Mouse (Mus musculus) liver, embryonic 15.5 days (tissue): ENCODE data around the gene Vps72. TPM values are rescaled to one million over a fixed set of nuclear protein-coding genes. Genes with fewer than 3 reads are reported as not detected.
"Not testable (repeated sequence)": the region's sequence is repeated elsewhere in the genome, so short reads cannot be mapped to it uniquely, and the experiment has no call there.

ENCODE experiments used
- ATAC-seq: fragments of 200-750 bp; cut with Nextera tagmentation; 2 replicates; pipeline ENCODE4 v1.8.0; 2017; ENCODE audit warnings: moderate number of reproducible peaks, mild to moderate bottlenecking, moderate library complexity; ENCODE audit not compliant: insufficient read depth
- H3K27ac ChIP-seq: fragments of 300-500 bp; sonication (generic); replicated peaks from 2 replicates; pipeline ENCODE4 v1.5.1; 2015; ENCODE audit warnings: mild to moderate bottlenecking, inconsistent platforms
- H3K27me3 ChIP-seq: fragments of 300-500 bp; sonication (generic); 2 replicates; pipeline ENCODE4 v1.6.1; 2015; ENCODE audit warnings: mild to moderate bottlenecking, inconsistent platforms
- H3K36me3 ChIP-seq: fragments of 300-500 bp; sonication (generic); replicated peaks from 2 replicates; pipeline ENCODE4 v1.6.1; 2015; ENCODE audit warnings: moderate library complexity, mild to moderate bottlenecking, inconsistent platforms
- H3K4me1 ChIP-seq: fragments of 300-500 bp; sonication (generic); replicated peaks from 2 replicates; pipeline ENCODE4 v1.6.1; 2015; ENCODE audit warnings: inconsistent platforms
- H3K4me2 ChIP-seq: fragments of 300-500 bp; sonication (generic); 2 replicates; pipeline ENCODE4 v1.6.1; 2015; ENCODE audit warnings: moderate library complexity, mild to moderate bottlenecking, inconsistent platforms
- H3K4me3 ChIP-seq: fragments of 300-500 bp; sonication (generic); replicated peaks from 2 replicates; pipeline ENCODE4 v1.5.1; 2015; ENCODE audit warnings: mild to moderate bottlenecking, inconsistent platforms
- H3K9ac ChIP-seq: fragments of 300-500 bp; sonication (generic); 2 replicates; pipeline ENCODE4 v1.6.1; 2015; ENCODE audit warnings: moderate library complexity, mild to moderate bottlenecking, inconsistent platforms
- H3K9me3 ChIP-seq: fragments of 300-500 bp; sonication (generic); replicated peaks from 2 replicates; pipeline ENCODE4 v1.6.1; 2016; ENCODE audit warnings: inconsistent platforms
- WGBS: fragments of 180-500 bp; shearing (Covaris S2); methylation state at CpG from one replicate; pipeline ENCODE4 v1.1.7; 2015; ENCODE audit warnings: mixed read lengths; ENCODE audit not compliant: insufficient replicate concordance; 5-methylcytosine and 5-hydroxymethylcytosine counted together
- polyA plus RNA-seq: library from polyadenylated mRNA; unstranded; fragments of >200 nt; fragmentation: Nextera tagmentation; extraction: Ambion mirVana; gene quantifications from 2 replicates; pipeline ENCODE4 v1.2.1, GENCODE M21; 2015

The Vps72 gene
- polyA plus RNA-seq, 1 experiment from 2014 or later: 31.4 TPM

DNA sequence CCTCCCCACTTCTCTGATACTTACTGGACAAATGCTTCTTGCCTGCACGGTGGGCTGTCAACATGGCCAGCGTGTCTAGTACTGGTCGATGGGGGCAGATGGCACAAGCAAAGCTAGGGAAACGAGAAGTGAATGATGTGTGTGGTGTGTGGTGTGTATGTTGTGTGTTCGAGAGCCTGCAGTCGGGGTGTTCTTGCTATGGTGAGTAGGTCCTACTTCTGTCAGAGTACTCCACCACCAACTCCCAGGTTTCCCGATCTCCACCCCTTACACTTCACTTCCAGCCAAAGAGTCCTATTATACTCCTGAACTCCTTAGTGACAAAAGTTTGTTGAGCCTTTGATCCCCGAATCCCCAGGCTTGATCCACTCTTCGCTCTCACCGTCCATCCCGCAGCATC lies 22.4 kb downstream of the Vps72 start:
- no peaks in the 10 kb centered on the region for H3K9me3 ChIP-seq
- peak overlapping the region; percentile 86 for H3K27ac ChIP-seq
- peak overlapping the region; percentile 71 for H3K4me3 ChIP-seq
- no peaks in the 10 kb centered on the region for H3K27me3 ChIP-seq
- peak overlapping the region; percentile 63 for H3K9ac ChIP-seq
- 51% methylated on average over 11 of the region's 11 CpGs for WGBS
- peak overlapping the region; percentile 87 for H3K4me2 ChIP-seq
- no peak for ATAC-seq
- peaks cover 31% of the 10 kb centered on the region for H3K4me1 ChIP-seq
- H3K36me3 ChIP-seq: peaks cover 28% of the 10 kb centered on the region

DNA sequence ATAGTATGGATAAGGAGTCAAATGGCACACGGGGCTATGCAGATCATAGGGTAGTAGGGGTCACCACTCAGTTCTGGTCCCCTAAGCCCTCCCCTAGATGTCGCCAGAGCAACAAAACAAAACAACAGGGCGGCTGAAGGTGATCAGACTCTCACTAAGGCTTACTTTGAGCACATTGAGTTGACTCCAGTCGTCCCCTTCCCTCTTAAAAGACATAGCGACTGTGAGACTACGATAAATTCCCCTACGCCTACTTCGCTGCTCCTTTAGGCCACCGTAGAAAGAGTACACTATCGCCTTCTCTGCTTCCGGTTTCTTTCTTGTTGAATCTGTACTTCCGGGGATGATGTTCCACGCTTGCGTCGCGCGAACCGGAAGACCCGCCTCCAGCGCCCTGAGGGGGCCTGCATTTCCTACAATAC lies 22.9 kb downstream of the Vps72 start, which contains the start of the genes Scnm1 and Lysmd1:
Gene Scnm1 (minus strand): TSS at position 332 of the 422 bp plus-strand sequence.
Gene Lysmd1 (plus strand): TSS at position 409 of the 422 bp plus-strand sequence.
- H3K4me1 ChIP-seq: peaks cover 31% of the 10 kb centered on the region
- ATAC-seq: peak; percentile 89
- under 1% methylated on average over 20 of the region's 20 CpGs for WGBS

DNA sequence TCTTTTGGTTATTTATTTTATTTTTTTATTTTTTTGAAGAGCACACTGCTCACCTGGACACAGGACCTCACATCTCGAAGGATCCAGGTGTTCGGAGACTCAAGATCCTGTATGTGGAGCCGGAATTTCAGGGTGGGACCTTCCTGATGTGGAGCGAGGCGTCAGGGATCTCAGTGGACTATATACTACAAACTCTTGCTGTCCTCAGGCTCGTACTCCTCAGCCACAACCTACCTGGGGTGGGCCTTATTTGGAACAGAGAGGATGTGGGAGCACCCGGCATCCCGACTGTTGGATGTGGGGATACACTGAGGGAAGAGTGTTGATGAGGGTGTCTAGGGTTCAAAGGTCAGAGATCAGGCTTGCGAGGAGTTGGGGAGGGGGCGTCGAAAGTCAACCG lies 23.3 kb downstream of the Vps72 start:
- not testable (repeated sequence) for H3K9me3 ChIP-seq, H3K9ac ChIP-seq, H3K27ac ChIP-seq, H3K27me3 ChIP-seq, H3K4me2 ChIP-seq
- Histone ChIP-seq H3K36me3 (peaks cover 26% of the 10 kb centered on the region), H3K4me1 (peaks cover 31% of the 10 kb centered on the region), H3K4me3 (peak overlapping the region; percentile 71)
- WGBS: no CpG with 5 or more reads among the region's 12 CpGs
- peak; percentile 60 for ATAC-seq

More for the DNA sequence above, 22.9 kb downstream of the Vps72 start, which contains the start of the genes Scnm1 and Lysmd1:
- Histone ChIP-seq H3K4me3 (peak within 1 kb of the TSS; percentile 71), H3K9ac (peak within 1 kb of the TSS; percentile 63), H3K36me3 (peaks cover 29% of the 10 kb centered on the region), H3K9me3 (no peaks in the 10 kb centered on the region), H3K4me2 (peak within 1 kb of the TSS; percentile 87), H3K27ac (peak within 1 kb of the TSS; percentile 86), H3K27me3 (no peaks in the 10 kb centered on the region)

DNA sequence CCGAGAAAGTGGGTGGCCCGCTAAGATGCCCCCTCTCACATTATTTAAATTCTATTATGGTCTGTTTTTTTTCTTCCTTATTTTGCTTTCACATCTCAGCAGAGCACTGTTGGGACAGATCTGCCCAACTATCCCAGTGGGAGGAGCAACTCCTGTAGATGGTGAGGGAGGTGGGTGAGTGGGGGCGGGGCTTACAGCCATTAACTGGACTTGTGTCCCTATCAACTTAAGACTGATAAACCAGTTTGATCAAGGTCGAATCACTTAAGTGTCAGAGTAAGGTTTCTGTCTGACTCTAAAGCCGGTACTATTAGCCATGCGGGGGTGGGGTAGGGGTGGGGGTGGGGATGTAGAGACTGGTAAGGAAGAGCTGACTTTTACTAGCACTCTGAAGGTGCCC lies 24.2 kb downstream of the Vps72 start:
- no peaks in the 10 kb centered on the region for H3K27me3 ChIP-seq
- H3K4me3 ChIP-seq: peak overlapping the region; percentile 56
- H3K4me1 ChIP-seq: peaks cover 37% of the 10 kb centered on the region
- ATAC-seq: peak; percentile 40
- no peaks in the 10 kb centered on the region for H3K9me3 ChIP-seq
- peak overlapping the region; percentile 64 for H3K27ac ChIP-seq
- peak overlapping the region; percentile 78 for H3K4me2 ChIP-seq
- peaks cover 24% of the 10 kb centered on the region for H3K36me3 ChIP-seq
- 5% methylated on average over 6 of the region's 6 CpGs for WGBS
- H3K9ac ChIP-seq: peak overlapping the region; percentile 47; the same call in 1 of the 2 replicates

DNA sequence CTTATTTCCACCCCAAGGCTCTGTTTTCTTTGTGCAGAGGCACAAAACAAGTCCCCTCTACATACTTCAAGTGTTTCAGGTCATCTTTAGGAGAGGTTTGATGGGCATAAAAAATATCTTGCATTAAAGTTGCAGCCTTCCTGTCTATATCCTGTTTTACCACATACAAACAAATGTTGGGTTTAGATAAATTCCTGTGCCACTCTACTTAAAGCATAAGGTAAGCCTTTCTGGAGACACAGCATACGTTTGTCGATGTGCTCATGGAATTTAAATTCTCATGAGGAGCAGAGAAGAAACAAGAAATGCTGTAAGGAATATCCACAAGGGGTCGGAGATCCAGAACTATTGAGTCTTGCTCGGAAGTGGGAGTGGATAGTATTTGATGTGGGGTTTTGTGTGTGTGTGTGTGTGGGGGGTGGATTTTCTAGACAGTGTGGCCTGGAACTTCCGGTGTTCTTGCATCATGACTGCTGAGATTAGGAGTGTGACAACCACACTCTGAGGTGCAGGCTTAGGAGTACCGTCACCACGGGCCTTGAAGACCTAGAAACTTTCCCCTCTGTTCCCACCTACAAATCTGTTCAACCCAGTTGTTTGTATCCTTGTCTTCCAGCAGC lies 24.7 kb downstream of the Vps72 start:
- Histone ChIP-seq H3K27ac (peak overlapping the region; percentile 64), H3K4me3 (peak overlapping the region; percentile 56), H3K4me2 (peak overlapping the region; percentile 78), H3K27me3 (no peaks in the 10 kb centered on the region), H3K9me3 (no peaks in the 10 kb centered on the region), H3K36me3 (peaks cover 28% of the 10 kb centered on the region), H3K9ac (peak overlapping the region; percentile 47; the same call in 1 of the 2 replicates), H3K4me1 (peaks cover 42% of the 10 kb centered on the region)
- ATAC-seq: no peak
- 27% methylated on average over 7 of the region's 7 CpGs for WGBS

DNA sequence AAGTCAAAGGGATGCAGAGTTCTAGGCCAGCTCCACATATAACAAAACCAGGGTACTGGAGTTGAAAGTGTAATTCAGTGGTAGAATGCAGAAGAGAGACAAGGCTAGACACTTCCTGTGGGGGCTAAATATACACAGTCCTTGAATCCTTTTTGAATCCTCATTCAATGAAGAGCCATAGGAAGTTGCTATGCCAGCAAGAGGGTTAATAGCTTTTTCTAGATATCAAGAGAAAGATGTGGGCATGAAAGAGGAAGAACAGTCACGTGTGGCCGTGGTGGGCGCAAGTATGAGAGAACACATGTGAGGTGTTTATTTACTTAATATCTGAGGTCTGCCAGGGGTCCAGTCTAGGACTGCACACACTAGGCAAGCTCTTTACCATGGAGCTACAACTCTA lies 25.5 kb downstream of the Vps72 start:
- Histone ChIP-seq H3K4me1 (peaks cover 43% of the 10 kb centered on the region), H3K4me2 (peak overlapping the region; percentile 78), H3K27me3 (no peaks in the 10 kb centered on the region), H3K27ac (peak overlapping the region; percentile 64; the same call in 1 of the 2 replicates), H3K4me3 (no peak overlapping the region), H3K9ac (peak overlapping the region; percentile 18; the same call in 1 of the 2 replicates), H3K36me3 (peaks cover 34% of the 10 kb centered on the region), H3K9me3 (no peaks in the 10 kb centered on the region)
- WGBS: 52% methylated on average over 3 of the region's 3 CpGs
- ATAC-seq: no peak

DNA sequence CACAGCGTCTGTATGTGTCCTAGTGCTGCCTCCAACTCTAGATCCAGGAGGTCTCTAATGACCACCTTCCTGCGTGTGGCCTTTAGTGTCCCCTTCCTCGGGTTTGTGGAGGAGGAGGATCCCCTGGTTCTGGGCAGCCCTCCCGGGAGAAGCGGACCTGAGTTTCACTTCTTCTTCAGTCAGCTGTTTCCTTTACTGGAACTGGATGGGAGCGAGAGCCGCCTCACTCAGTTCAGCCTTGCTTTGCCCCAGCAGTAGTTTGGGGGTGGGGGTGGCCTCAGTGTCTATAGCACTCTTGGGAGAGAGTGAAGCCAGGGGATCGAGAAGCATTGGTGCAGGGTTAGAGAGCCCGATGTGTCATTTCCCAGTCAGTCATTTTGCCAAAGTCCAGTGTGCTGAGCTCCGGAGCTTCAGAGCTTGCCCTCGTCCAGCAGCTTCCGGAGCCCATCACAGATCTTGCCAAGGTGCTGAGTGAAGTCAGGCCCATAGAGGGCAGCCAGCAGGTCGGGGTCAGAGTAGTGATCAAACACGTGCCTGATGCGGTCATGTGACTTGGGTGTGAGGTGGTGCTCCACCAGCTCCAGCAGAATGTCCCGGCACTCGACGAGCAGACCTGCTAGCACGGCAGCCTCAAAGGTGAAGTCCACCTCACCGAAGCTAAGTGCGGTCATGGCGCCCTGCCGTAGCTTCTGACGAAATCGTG lies 28.9 kb downstream of the Vps72 start:
- Histone ChIP-seq H3K9ac (no peak overlapping the region), H3K27ac (no peak overlapping the region; the same call in 1 of the 2 replicates), H3K4me1 (peaks cover 46% of the 10 kb centered on the region), H3K9me3 (no peaks in the 10 kb centered on the region), H3K27me3 (0 out of 2 replicates have a peak, but pooled peaks cover 5% of the 10 kb centered on the region), H3K36me3 (peaks cover 26% of the 10 kb centered on the region), H3K4me2 (peak overlapping the region; percentile 36), H3K4me3 (no peak overlapping the region)
- ATAC-seq: no peak
- WGBS: 65% methylated on average over 25 of the region's 25 CpGs

DNA sequence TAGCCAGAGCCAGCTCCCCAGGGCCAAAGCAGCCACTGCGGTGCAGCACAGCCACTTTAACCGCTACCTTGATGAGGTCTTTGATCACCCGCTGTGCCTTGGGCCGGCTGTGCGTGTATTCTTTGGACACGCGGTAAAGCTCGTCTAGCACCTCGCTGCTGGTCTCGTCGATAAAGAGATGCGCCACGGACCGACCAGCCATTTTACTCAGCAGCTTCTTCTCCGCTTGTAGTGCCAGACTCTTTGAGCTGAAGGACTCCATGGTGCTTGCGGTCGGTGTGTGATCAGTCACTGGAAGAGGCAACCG lies 29.4 kb downstream of the Vps72 start:
- Histone ChIP-seq H3K4me1 (peaks cover 41% of the 10 kb centered on the region), H3K4me3 (peak overlapping the region; percentile 21), H3K9ac (no peak overlapping the region), H3K27ac (no peak overlapping the region), H3K27me3 (0 out of 2 replicates have a peak, but pooled peaks cover 5% of the 10 kb centered on the region), H3K9me3 (no peaks in the 10 kb centered on the region), H3K4me2 (peak overlapping the region; percentile 36), H3K36me3 (peaks cover 26% of the 10 kb centered on the region)
- WGBS: 71% methylated on average over 18 of the region's 18 CpGs
- ATAC-seq: no peak

DNA sequence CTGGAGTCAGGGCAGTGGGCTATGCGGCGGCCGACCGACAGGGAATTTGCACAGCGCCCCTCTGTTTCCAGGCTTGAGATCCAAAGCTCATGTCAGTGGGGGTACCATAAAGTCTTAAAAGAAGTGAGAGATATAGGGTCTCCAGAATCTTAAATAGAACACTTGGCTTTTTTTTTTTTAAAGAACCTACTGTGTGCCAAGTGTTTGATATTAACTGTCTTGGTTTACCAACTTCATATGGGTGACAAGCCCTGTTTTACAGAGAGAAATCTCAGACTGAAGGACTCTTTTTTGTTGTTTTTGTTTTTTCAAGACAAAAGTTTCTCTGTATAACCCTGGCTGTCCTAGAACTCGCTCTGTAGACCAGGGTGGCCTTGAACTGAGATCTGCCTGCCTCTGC lies 30.0 kb downstream of the Vps72 start:
- H3K27me3 ChIP-seq: 0 out of 2 replicates have a peak, but pooled peaks cover 5% of the 10 kb centered on the region
- H3K4me1 ChIP-seq: peaks cover 36% of the 10 kb centered on the region
- peak overlapping the region; percentile 60; the same call in 1 of the 2 replicates for H3K27ac ChIP-seq
- WGBS: 84% methylated on average over 6 of the region's 6 CpGs
- ATAC-seq: no peak
- H3K4me2 ChIP-seq: peak overlapping the region; percentile 36
- peak overlapping the region; percentile 38 for H3K4me3 ChIP-seq
- no peak overlapping the region for H3K9ac ChIP-seq
- peaks cover 26% of the 10 kb centered on the region for H3K36me3 ChIP-seq
- no peaks in the 10 kb centered on the region for H3K9me3 ChIP-seq

DNA sequence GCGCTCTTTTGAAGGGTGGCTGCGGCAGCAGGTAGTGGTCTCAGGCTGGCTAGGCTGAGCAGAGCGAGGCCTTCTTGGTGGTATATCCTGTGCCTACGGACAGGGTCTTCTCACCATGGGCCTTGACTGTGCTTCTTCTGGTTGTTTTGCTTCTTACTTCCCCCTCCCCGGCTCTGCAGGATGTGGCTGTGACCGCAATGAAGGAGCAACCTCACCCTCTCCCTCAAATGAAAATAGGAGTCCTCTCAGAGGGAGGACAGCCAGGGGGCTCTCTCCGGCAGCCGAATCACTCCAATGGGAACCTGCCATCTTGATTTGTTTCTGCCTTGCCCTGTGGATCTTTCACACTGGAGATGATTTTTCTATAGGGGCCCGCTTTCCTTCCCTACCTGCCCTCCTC lies 30.7 kb downstream of the Vps72 start:
- WGBS: 38% methylated on average over 9 of the region's 9 CpGs

DNA sequence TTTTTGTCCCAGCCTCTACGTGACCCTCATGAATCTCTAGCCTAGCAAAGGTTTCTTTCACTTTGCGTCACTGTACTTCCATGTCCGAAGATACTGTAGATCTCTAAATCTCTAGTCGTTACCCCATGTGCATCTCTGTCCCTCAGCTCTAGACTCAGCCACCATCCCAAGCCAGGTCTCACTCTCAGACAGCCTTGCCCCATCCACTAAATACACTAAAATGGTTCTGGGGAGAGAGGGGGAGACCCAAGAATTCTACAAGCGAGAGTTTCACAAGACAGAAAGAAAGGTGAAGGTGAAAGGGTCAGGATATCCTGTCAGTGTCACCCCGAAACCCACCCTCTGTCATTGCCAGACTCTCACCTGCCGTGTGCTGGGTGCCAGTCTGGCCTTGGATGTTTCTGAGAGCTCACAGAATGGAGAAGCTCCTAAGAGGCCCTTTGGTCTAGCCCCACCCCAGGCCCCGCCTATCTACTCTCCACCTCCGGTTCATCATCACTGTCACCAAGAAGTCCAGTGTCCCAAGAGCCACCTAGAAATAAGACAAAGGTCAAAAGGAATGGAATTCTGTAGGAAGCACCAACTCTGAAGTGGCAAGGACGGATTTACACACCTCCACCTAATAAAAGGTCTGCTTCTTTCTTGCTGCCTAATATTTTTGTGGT lies 31.3 kb downstream of the Vps72 start, which contains the start of gene Tnfaip8l2:
Gene Tnfaip8l2 (minus strand): TSS at position 409 of the 665 bp plus-strand sequence.
- Histone ChIP-seq H3K4me3 (peak within 1 kb of the TSS; percentile 38), H3K4me1 (peaks cover 25% of the 10 kb centered on the region), H3K9me3 (no peaks in the 10 kb centered on the region), H3K4me2 (peak within 1 kb of the TSS; percentile 45), H3K9ac (no peak within 1 kb of the TSS), H3K27ac (peak within 1 kb of the TSS; percentile 60), H3K36me3 (peaks cover 26% of the 10 kb centered on the region), H3K27me3 (0 out of 2 replicates have a peak, but pooled peaks cover 5% of the 10 kb centered on the region)
- WGBS: 38% methylated on average over 10 of the region's 10 CpGs
- ATAC-seq: peak; percentile 66; the same call in 1 of the 2 replicates

More for the DNA sequence above, 30.7 kb downstream of the Vps72 start:
- ATAC-seq: no peak
- no peaks in the 10 kb centered on the region for H3K9me3 ChIP-seq
- peak overlapping the region; percentile 38 for H3K4me3 ChIP-seq
- peak overlapping the region; percentile 60 for H3K27ac ChIP-seq
- H3K4me2 ChIP-seq: peak overlapping the region; percentile 45
- 0 out of 2 replicates have a peak, but pooled peaks cover 5% of the 10 kb centered on the region for H3K27me3 ChIP-seq
- H3K36me3 ChIP-seq: peaks cover 26% of the 10 kb centered on the region
- H3K4me1 ChIP-seq: peaks cover 29% of the 10 kb centered on the region
- no peak overlapping the region for H3K9ac ChIP-seq
